Mouse (Mus musculus) brown adipose tissue, adult 24 weeks (tissue): ENCODE measurements around the gene 1700088E04Rik. TPM values are rescaled to one million over a fixed set of nuclear protein-coding genes. Genes with fewer than 3 reads are reported as not detected.

Source experiments
- H3K27ac ChIP-seq: fragments of 200-500 bp; replicated peaks from 2 replicates; pipeline ENCODE4 v1.5.1; 2012; ENCODE audit warnings: low read depth, mild to moderate bottlenecking, low read length
- H3K4me1 ChIP-seq: fragments of 200-500 bp; 2 replicates; pipeline ENCODE4 v1.6.1; 2012; ENCODE audit warnings: low read length, mixed read lengths; ENCODE audit not compliant: control insufficient read depth, insufficient read depth, insufficient read length
- H3K4me3 ChIP-seq: fragments of 200-500 bp; 2 replicates; pipeline ENCODE4 v1.5.1; 2012; ENCODE audit warnings: low read depth, mild to moderate bottlenecking, low read length, moderate library complexity; ENCODE audit not compliant: insufficient read depth
- polyA plus RNA-seq: library from polyadenylated mRNA; stranded (reverse); fragments of >200 nt; gene quantifications from 2 replicates; pipeline ENCODE4 v1.2.4, GENCODE M21; 2012; ENCODE audit not compliant: missing spikeins, insufficient read depth, insufficient read length

The 1700088E04Rik gene
- polyA plus RNA-seq, 1 experiment, result not detected

DNA sequence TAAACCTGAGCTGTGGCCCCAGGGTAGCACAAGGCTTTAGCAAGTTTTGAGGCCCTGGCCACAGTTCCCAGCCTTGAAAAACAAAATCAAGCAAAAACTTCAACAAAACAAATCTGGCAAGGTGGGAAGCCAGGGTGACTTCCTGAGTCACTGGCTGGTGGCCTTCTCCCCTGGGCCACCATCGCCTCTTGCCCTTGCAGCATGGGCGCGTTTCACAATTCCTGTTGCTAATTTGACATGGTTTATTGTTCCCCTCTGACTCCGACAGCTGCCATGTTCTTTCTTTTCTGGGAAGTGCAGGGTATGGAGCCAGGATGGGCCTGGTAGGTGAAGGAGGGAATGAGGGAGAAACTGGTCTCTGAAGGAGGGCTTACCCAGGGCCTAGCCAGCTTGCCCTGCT, 18.9 kb downstream of the 1700088E04Rik start:
- Histone ChIP-seq H3K27ac (peak overlapping the region; percentile 55), H3K4me1 (peaks cover 14% of the 10 kb centered on the region), H3K4me3 (no peak overlapping the region)

- H3K4me3 ChIP-seq, result no peak overlapping the region
- H3K4me1 ChIP-seq, result peaks cover 14% of the 10 kb centered on the region
Measured at GRCm38 (mm10) chr15:79119491-79119890, 21.6 kb downstream of the 1700088E04Rik start.

GRCm38 (mm10) chr15:79115276-79115675, 25.8 kb downstream of the 1700088E04Rik start:
- Histone ChIP-seq H3K4me3 (no peak overlapping the region), H3K4me1 (peaks cover 5% of the 10 kb centered on the region; the same call in 1 of the 2 replicates), H3K27ac (no peak overlapping the region)

More at GRCm38 (mm10) chr15:79119491-79119890, 21.6 kb downstream of the 1700088E04Rik start:
- no peak overlapping the region for H3K27ac ChIP-seq

DNA sequence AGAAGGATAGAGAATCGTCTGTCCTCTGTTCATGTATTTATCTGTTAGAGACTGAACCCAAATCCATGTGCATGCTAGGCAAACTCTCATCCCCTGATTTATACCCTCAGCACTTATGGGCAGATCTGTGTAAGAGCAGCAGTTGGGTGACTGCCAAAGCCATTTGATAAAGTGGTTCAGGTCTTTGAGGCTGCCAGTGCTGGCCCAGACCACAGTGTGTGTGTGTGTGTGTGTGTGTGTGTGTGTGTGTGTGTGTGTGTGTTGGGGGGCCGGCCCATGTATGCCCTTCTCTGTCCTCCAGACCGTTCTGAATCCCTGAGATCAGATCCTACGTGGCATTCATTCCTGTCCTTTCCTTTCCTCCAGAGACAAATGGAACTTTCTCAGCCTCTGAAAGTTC, 29.3 kb downstream of the 1700088E04Rik start:
- Histone ChIP-seq H3K27ac (peak overlapping the region; percentile 27; the same call in 1 of the 2 replicates), H3K4me1 (peaks cover 8% of the 10 kb centered on the region; the same call in 1 of the 2 replicates), H3K4me3 (no peak overlapping the region)

- H3K4me3 ChIP-seq, result peak overlapping the region; percentile 76
- peak overlapping the region; percentile 92; the same call in 1 of the 2 replicates for H3K27ac ChIP-seq
- H3K4me1 ChIP-seq, result peaks cover 8% of the 10 kb centered on the region; the same call in 1 of the 2 replicates
Measured at GRCm38 (mm10) chr15:79110528-79110927, 30.5 kb downstream of the 1700088E04Rik start.

DNA sequence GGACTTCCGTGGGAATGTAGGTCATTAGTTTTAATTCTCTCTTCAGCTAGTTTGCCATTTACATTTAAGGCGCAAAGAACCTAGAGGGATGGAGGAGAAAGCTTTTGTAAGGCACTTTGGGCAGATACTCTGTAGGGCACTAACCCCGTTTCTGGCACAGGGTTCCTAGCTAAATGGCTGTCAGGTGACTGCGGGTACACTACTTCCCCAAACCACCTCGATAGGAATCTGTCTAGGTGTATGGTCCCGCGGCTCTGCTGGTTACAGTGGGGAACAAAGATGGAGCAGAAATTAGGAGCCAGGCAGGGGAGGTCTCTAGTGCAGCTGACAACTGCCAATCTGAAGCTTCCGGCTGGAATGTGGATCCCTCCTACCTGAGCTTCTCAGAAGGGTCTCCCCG, 31.0 kb downstream of the 1700088E04Rik start:
- H3K27ac ChIP-seq, result peak overlapping the region; percentile 92

DNA sequence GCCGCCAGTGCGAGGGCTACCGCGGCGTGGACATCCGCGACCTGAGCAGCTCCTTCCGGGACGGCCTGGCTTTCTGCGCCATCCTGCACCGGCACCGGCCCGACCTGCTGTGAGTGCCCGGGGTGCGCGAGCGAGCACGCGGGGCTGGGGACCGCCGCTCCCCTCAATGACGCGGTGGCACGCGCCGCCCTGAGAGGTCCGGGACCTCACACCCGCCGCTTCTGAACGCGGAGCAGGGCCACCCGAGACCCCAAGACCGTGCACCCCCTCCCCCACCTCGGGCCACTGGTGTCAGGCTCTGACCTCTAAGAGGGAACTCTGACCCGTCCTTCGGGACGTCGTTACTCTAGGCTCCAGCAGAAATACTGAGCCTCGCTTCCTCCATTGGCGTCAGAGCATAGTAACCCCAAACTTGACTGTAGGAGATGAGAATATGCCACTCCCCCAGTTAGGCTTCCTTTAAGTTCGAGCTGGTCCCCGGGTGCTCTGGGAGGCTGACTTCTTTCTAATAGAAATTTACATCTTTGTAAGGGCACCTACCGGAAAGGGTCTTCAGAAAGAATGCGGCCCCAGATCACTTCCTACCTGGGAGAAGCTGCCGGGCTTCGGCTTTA, 31.6 kb downstream of the 1700088E04Rik start:
- Histone ChIP-seq H3K27ac (peak overlapping the region; percentile 92), H3K4me3 (peak overlapping the region; percentile 76), H3K4me1 (peaks cover 8% of the 10 kb centered on the region; the same call in 1 of the 2 replicates)

More for the DNA sequence above, 31.0 kb downstream of the 1700088E04Rik start:
- Histone ChIP-seq H3K4me1 (peaks cover 8% of the 10 kb centered on the region; the same call in 1 of the 2 replicates), H3K4me3 (peak overlapping the region; percentile 76)

DNA sequence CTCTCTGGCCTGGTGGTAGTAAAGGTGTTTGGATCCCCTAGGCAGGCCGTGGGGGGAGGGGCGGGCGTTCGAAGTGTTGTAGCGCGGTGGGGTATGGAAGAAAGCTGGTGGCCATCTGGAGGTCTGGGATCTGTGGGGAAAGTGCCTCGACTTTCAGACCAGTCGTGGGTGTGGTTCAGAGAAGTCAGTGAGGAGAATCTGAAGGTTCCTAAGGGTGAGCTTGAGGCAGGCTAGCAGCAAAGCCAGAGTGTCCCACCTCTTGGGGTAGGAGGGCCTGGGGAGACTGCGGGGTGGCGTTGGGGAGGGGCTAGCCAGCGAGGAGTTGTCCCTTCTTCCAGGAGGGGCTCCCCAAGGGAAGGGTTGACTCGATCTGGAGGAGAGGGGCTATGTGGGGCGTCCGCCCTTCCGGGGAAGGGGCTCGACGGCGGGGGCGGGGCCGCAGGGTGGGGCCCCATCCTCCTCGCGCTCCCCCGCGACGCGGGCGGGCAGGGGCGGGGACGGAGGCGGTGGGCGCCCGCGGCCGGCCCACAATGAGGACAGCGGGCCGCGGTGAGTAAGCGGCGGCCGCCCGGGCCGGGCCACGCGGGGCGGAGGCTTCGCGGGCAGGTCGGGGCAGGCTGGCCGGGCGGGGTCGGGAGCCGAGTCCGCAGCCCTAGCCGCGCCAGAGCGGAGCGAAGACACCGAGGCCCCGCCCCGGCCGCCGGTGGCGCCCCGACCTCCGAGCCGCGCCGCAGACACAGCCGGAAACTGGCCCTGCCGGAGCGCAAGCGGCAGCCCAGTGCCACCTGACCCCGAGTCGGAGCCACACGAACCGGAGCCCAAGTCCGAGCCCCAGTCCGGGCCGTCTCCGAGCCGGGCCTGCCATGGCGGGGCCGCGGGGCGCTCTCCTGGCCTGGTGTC, 32.4 kb downstream of the 1700088E04Rik start, which contains the start of gene Micall1:
Gene Micall1 (plus strand): TSS at position 478 of the 900 bp plus-strand sequence.
- H3K4me1 ChIP-seq, result peaks cover 8% of the 10 kb centered on the region; the same call in 1 of the 2 replicates
- H3K4me3 ChIP-seq, result peak within 1 kb of the TSS; percentile 76
- peak within 1 kb of the TSS; percentile 92 for H3K27ac ChIP-seq

- Histone ChIP-seq H3K27ac (peak overlapping the region; percentile 32), H3K4me3 (peak overlapping the region; percentile 76), H3K4me1 (peaks cover 8% of the 10 kb centered on the region; the same call in 1 of the 2 replicates)
Measured at GRCm38 (mm10) chr15:79107966-79108365, 33.1 kb downstream of the 1700088E04Rik start.

DNA sequence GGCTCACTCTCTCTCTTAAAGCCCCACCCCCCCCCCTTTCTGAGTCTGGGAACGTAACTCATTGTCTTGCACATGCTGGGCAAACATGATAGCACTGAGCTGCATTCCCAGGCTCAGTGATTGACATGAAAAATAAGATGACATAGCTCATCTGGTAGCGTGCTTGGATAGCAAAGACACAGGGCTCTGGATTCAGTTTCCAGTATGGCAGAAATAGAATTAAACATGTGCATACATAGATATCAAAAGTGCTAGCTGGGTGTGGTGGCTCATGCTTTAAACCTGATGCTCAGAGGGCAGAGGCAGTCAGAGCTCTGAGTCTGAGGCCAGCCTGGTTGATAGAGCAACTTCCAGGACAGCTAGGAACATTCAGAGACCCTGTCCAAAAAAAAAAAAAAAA, 35.2 kb downstream of the 1700088E04Rik start:
- Histone ChIP-seq H3K27ac (no peak overlapping the region), H3K4me3 (no peak overlapping the region), H3K4me1 (peaks cover 4% of the 10 kb centered on the region; the same call in 1 of the 2 replicates)

DNA sequence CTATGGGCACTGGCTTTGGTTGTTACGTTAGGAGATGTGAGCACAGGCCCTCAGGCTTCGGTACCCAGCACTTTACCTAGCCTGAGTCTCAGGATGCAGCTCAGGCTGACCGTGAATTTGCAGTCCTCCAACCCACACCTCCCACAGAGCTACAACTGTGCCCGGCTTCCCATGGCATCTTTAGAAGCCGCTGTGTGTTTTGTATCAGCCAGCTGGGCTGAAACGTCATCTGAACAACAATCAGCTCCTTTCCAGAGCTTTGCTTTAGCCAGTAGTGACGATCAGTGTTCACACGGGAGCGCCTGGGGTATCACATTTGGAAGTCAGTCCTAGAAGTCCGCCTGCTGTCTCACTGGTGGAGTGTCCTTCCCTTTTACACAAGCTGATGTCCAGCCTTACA, 37.8 kb downstream of the 1700088E04Rik start:
- peaks cover 5% of the 10 kb centered on the region; the same call in 1 of the 2 replicates for H3K4me1 ChIP-seq
- no peak overlapping the region for H3K27ac ChIP-seq
- H3K4me3 ChIP-seq, result no peak overlapping the region

DNA sequence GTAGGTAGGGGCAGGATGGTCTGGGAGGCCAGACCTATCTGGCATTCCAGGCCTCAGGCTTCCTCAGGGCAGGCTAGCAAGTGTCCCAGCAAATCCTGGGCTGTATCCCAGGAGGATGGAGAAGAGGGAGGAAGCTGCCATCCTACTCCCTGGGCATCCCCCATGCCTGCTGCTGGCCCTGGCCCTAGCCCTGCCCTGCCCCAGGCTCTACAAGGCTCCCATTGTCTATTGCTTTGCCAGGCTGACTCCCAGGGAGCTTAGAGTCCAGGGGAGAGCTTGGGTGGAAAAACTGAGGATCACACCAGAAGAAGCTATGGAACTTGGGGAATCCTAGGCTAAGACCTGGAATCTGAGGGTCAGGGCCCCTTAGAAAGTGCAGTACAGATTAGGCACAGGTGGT, 39.5 kb downstream of the 1700088E04Rik start:
- Histone ChIP-seq H3K4me3 (no peak overlapping the region), H3K27ac (no peak overlapping the region), H3K4me1 (peaks cover 14% of the 10 kb centered on the region)

- H3K4me3 ChIP-seq, result no peak overlapping the region
- peaks cover 14% of the 10 kb centered on the region for H3K4me1 ChIP-seq
- H3K27ac ChIP-seq, result no peak overlapping the region
Measured at GRCm38 (mm10) chr15:79100391-79100790, 40.7 kb downstream of the 1700088E04Rik start.

- Histone ChIP-seq H3K4me1 (peaks cover 14% of the 10 kb centered on the region), H3K27ac (peak overlapping the region; percentile 88)
Measured at GRCm38 (mm10) chr15:79099456-79099855, 41.6 kb downstream of the 1700088E04Rik start.

DNA sequence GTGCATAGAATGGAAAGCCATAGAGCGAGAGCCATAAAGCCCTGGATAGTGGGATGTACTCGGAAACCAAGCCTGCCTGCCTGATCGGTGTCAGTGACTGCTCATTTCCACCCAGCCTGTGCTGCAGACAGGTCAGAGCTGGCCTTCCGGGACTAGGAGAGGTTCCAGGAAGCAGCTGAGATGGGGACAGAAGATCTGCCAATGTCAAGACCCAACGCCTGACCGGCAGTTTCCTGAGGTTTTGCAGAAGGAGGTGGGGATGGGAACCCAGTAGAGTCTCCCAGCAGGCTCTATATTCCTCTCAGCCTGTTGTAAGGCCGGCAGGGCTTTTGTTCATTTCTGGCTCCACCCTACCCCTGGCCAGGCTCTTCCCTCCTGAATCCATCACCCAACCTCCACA, 42.2 kb downstream of the 1700088E04Rik start:
- Histone ChIP-seq H3K4me1 (peaks cover 14% of the 10 kb centered on the region), H3K27ac (peak overlapping the region; percentile 88), H3K4me3 (no peak overlapping the region)

More at GRCm38 (mm10) chr15:79099456-79099855, 41.6 kb downstream of the 1700088E04Rik start:
- H3K4me3 ChIP-seq, result 0 out of 2 replicates have a peak overlapping the region, but pooled peaks have one; percentile 4
